Mouse (Mus musculus) CH12.LX (cell line): ENCODE measurements around the gene Cwc22. TPM values are rescaled to one million over a fixed set of nuclear protein-coding genes. Genes with fewer than 3 reads are reported as not detected.

ENCODE experiments used
- DNase-seq: peaks from one replicate; pipeline ENCODE4 v3.0.0-alpha.2; 2013; ENCODE audit errors: extremely low read depth
- H3K27ac ChIP-seq: 2 replicates; pipeline ENCODE4 v1.5.1; 2012; ENCODE audit warnings: low read depth, mild to moderate bottlenecking, control low read depth, moderate library complexity; ENCODE audit not compliant: insufficient read depth
- H3K27me3 ChIP-seq: replicated peaks from 2 replicates; pipeline ENCODE3; 2012; ENCODE audit warnings: inconsistent platforms
- H3K36me3 ChIP-seq, 2 experiments: replicated peaks in 1 of 2; 2 replicates each; pipeline versions ENCODE3 to v1.6.1; 2012; ENCODE audit warnings: inconsistent platforms in 1 of 2, low read length in 1 of 2, mild to moderate bottlenecking in 1 of 2, mixed read lengths in 1 of 2, moderate library complexity in 1 of 2; ENCODE audit not compliant: control insufficient read depth in 1 of 2, insufficient read depth in 1 of 2
- H3K4me1 ChIP-seq, 2 experiments: 2 replicates each; pipeline ENCODE4 v1.6.1; 2012; ENCODE audit warnings: inconsistent platforms in 1 of 2, moderate library complexity in 1 of 2; ENCODE audit not compliant: insufficient read depth in 2 of 2, control insufficient read depth in 1 of 2
- H3K4me2 ChIP-seq: 2 replicates; pipeline ENCODE4 v1.6.1; 2012; ENCODE audit warnings: low read depth, mild to moderate bottlenecking, control low read depth; ENCODE audit not compliant: poor library complexity, insufficient read depth, severe bottlenecking
- H3K4me3 ChIP-seq, 3 experiments: fragments of 150-350 bp in 1 of 3; sonication (generic) in 1 of 3; replicated peaks in 1 of 3; 2 replicates each; pipeline versions ENCODE3 to v1.5.1; 2011 to 2012; ENCODE audit warnings: low read depth in 2 of 3, low read length in 2 of 3, mild to moderate bottlenecking in 2 of 3, moderate library complexity in 2 of 3, control low read depth in 1 of 3, improper control_type of control experiment in 1 of 3, inconsistent platforms in 1 of 3, mixed read lengths in 1 of 3; ENCODE audit not compliant: poor library complexity in 1 of 3
- H3K79me2 ChIP-seq: replicated peaks from 2 replicates; pipeline ENCODE4 v1.6.1; 2012; ENCODE audit warnings: mild to moderate bottlenecking, moderate library complexity; ENCODE audit not compliant: control insufficient read depth, poor library complexity, insufficient read depth, severe bottlenecking; ENCODE audit errors: extremely low read depth
- H3K9ac ChIP-seq: 2 replicates; pipeline ENCODE4 v1.6.1; 2012; ENCODE audit warnings: low read depth, mild to moderate bottlenecking, control low read depth, moderate library complexity; ENCODE audit not compliant: insufficient read depth
- H3K9me3 ChIP-seq: replicated peaks from 2 replicates; pipeline ENCODE3; 2012; ENCODE audit warnings: low read length, inconsistent platforms, mixed read lengths
- CTCF ChIP-seq, 2 experiments: IDR thresholded peaks in 1 of 2; conservative IDR thresholded peaks in 1 of 2; 2 replicates each; pipeline ENCODE4 v1.5.1; 2011 to 2012; ENCODE audit warnings: low read depth in 2 of 2, low read length in 2 of 2, improper control_type of control experiment in 1 of 2, inconsistent platforms in 1 of 2, mild to moderate bottlenecking in 1 of 2, moderate library complexity in 1 of 2
- E2F4 ChIP-seq: IDR thresholded peaks from 2 replicates; pipeline ENCODE4 v1.6.1; 2011; ENCODE audit warnings: low read depth, low read length, improper control_type of control experiment; ENCODE audit not compliant: insufficient replicate concordance
- ELF1 ChIP-seq: IDR thresholded peaks from 2 replicates; pipeline ENCODE4 v1.6.1; 2014; ENCODE audit warnings: low read depth, mild to moderate bottlenecking, inconsistent platforms, low read length, improper control_type of control experiment
- EP300 ChIP-seq: IDR thresholded peaks from 2 replicates; pipeline ENCODE4 v1.6.1; 2011; ENCODE audit warnings: low read length, improper control_type of control experiment
- GABPA ChIP-seq: IDR thresholded peaks from 2 replicates; pipeline ENCODE4 v1.6.1; 2012; ENCODE audit warnings: low read depth, low read length, improper control_type of control experiment, inconsistent platforms; ENCODE audit not compliant: insufficient replicate concordance
- HCFC1 ChIP-seq: IDR thresholded peaks from 2 replicates; pipeline ENCODE4 v1.6.1; 2012; ENCODE audit warnings: low read depth, mild to moderate bottlenecking, inconsistent platforms, low read length, improper control_type of control experiment
- IRF4 ChIP-seq: IDR thresholded peaks from 2 replicates; pipeline ENCODE4 v1.6.1; 2014; ENCODE audit warnings: low read depth, mild to moderate bottlenecking, inconsistent platforms, low read length, improper control_type of control experiment
- KAT2A ChIP-seq: IDR thresholded peaks from 2 replicates; pipeline ENCODE4 v1.6.1; 2012; ENCODE audit warnings: low read length, improper control_type of control experiment, inconsistent platforms; ENCODE audit not compliant: insufficient replicate concordance
- MAFK ChIP-seq: IDR thresholded peaks from 2 replicates; pipeline ENCODE4 v1.6.1; 2011; ENCODE audit warnings: low read length, improper control_type of control experiment; ENCODE audit not compliant: insufficient replicate concordance
- MAZ ChIP-seq: IDR thresholded peaks from 2 replicates; pipeline ENCODE4 v1.6.1; 2012; ENCODE audit warnings: low read depth, mild to moderate bottlenecking, inconsistent platforms, low read length, improper control_type of control experiment, moderate library complexity
- MEF2A ChIP-seq: IDR thresholded peaks from 2 replicates; pipeline ENCODE4 v1.6.1; 2014; ENCODE audit warnings: low read depth, mild to moderate bottlenecking, inconsistent platforms, low read length, improper control_type of control experiment, borderline replicate concordance
- MYC ChIP-seq: IDR thresholded peaks from 2 replicates; pipeline ENCODE4 v1.6.1; 2011; ENCODE audit warnings: low read depth, mild to moderate bottlenecking, improper control_type of control experiment, low read length
- NELFE ChIP-seq: IDR thresholded peaks from 2 replicates; pipeline ENCODE4 v1.6.1; 2011; ENCODE audit warnings: low read depth, low read length, improper control_type of control experiment
- POLR2A ChIP-seq: IDR thresholded peaks from 2 replicates; pipeline ENCODE4 v1.6.1; 2011; ENCODE audit warnings: low read depth, mild to moderate bottlenecking, improper control_type of control experiment, low read length
- POLR2AphosphoS2 ChIP-seq: IDR thresholded peaks from 2 replicates; pipeline ENCODE4 v1.6.1; 2011; ENCODE audit warnings: low read depth, low read length, improper control_type of control experiment
- RCOR1 ChIP-seq: conservative IDR thresholded peaks from 2 replicates; pipeline ENCODE4 v1.6.1; 2012; ENCODE audit warnings: low read depth, mild to moderate bottlenecking, inconsistent platforms, low read length, improper control_type of control experiment
- TBP ChIP-seq: conservative IDR thresholded peaks from 2 replicates; pipeline ENCODE4 v1.6.1; 2011; ENCODE audit warnings: low read depth, low read length, improper control_type of control experiment
- TCF12 ChIP-seq: IDR thresholded peaks from 2 replicates; pipeline ENCODE4 v1.6.1; 2014; ENCODE audit warnings: low read depth, mild to moderate bottlenecking, inconsistent platforms, low read length, improper control_type of control experiment
- ZC3H11A ChIP-seq: IDR thresholded peaks from 2 replicates; pipeline ENCODE4 v1.6.1; 2012; ENCODE audit warnings: low read depth, mild to moderate bottlenecking, inconsistent platforms, low read length, improper control_type of control experiment
- ZMIZ1 ChIP-seq: IDR thresholded peaks from 2 replicates; pipeline ENCODE4 v1.6.1; 2012; ENCODE audit warnings: low read depth, mild to moderate bottlenecking, inconsistent platforms, low read length, improper control_type of control experiment
- ZNF384 ChIP-seq: IDR thresholded peaks from 2 replicates; pipeline ENCODE4 v1.6.1; 2012; ENCODE audit warnings: low read depth, low read length, improper control_type of control experiment, inconsistent platforms
- dilution Hi-C: fragments of 300-500 bp; cut with MboI; formaldehyde crosslinking; loops from 2 replicates; pipeline ENCODE4 v1.14.3; 2020; ENCODE audit warnings: low sequenced_read_pairs; ENCODE audit not compliant: extremely low pct_unique_long_range_greater_than_20kb, extremely low pct_ligation_motif_present
- in situ Hi-C: fragments of 300-500 bp; cut with MboI; formaldehyde crosslinking; loops from 3 replicates; pipeline ENCODE4 v1.14.3; 2019; ENCODE audit warnings: low sequenced_read_pairs, low pct_ligation_motif_present, low pct_unique_long_range_greater_than_20kb, mixed read lengths
- polyA plus RNA-seq: library from polyadenylated mRNA; unstranded; fragments of >175 nt; gene quantifications from 2 replicates; pipeline ENCODE4 v1.2.1, GENCODE M21; 2012; ENCODE audit warnings: low read depth; ENCODE audit not compliant: insufficient read length
- total RNA-seq, 2 experiments: library from RNA; depleted of rRNA; stranded (reverse); fragments of 300-350 nt in 1 of 2; fragments of >200 nt in 1 of 2; gene quantifications; 2 replicates each; pipeline ENCODE4 v1.2.3; 2012 to 2014

Cwc22 gene
- total and polyA plus RNA-seq, 3 experiments = 51.3 to 74.5 (median 53.2) TPM

- in situ Hi-C loops (no loop called here), dilution Hi-C loops (no loop called here)
- Histone ChIP-seq H3K4me2 (no peak overlapping the region), H3K4me3 (no peak overlapping the region), H3K79me2 (no peaks in the 10 kb centered on the region), H3K36me3 (peaks cover 29 to 42% of the 10 kb centered on the region in 2 experiments), H3K9ac (no peak overlapping the region), H3K27ac (no peak overlapping the region), H3K9me3 (no peaks in the 10 kb centered on the region), H3K27me3 (no peaks in the 10 kb centered on the region), H3K4me1 (no peaks in the 10 kb centered on the region; a peak in 1 of 4 replicates)
- DNase-seq = no peak
- TF ChIP-seq TBP (no peak), NELFE (no peak), POLR2A (no peak), EP300 (no peak), MAZ (no peak)
These were observed 53.6 kb downstream of the Cwc22 start for GRCm38 (mm10) chr2:77892573-77892972.

DNA sequence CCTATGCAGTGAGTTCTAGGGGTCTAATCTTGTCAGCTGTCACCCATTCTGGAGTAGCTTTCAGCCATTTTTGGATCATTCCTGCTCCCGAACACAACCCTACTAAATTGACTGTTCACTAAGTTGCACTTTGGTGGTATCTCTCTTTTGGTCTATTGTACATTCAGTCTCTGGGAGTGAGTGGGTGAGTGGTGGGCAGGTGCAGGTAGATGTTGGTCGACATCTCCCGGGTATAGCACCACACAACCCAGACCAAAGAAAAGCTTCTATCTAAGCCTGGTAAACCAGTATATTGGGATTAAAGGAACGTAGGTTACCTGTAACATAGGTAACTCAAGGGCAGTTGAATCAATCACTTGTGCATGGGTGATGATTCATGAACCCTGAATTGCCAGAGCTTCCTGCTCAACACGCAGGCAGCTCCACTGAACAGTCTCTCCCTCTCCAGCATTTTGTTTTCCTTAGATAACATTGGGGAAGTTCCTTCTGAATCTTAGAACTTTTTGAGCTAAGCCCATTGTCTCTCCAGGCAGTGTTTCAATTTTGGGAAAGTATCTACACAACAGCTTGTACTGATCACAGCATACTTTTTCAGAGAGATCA lies 55.2 kb downstream of the Cwc22 start:
- dilution Hi-C loops = no loop called here
- no peak for DNase-seq
- Histone ChIP-seq H3K4me2 (no peak overlapping the region), H3K36me3 (peaks cover 20 to 28% of the 10 kb centered on the region in 2 experiments), H3K27ac (no peak overlapping the region), H3K27me3 (no peaks in the 10 kb centered on the region), H3K4me3 (no peak overlapping the region), H3K4me1 (no peaks in the 10 kb centered on the region), H3K79me2 (no peaks in the 10 kb centered on the region; the same call in 1 of the 2 replicates), H3K9ac (no peak overlapping the region), H3K9me3 (no peaks in the 10 kb centered on the region)
- TF ChIP-seq KAT2A = no peak
- no peak for TF ChIP-seq TCF12
- in situ Hi-C loops = no loop called here

GRCm38 (mm10) chr2:77889949-77890348 lies 56.2 kb downstream of the Cwc22 start:
- Histone ChIP-seq H3K4me1 (no peaks in the 10 kb centered on the region), H3K4me2 (no peak overlapping the region), H3K27me3 (no peaks in the 10 kb centered on the region), H3K9ac (no peak overlapping the region), H3K9me3 (no peaks in the 10 kb centered on the region), H3K4me3 (no peak overlapping the region), H3K79me2 (no peaks in the 10 kb centered on the region; the same call in 1 of the 2 replicates), H3K27ac (no peak overlapping the region), H3K36me3 (peaks cover 19 to 24% of the 10 kb centered on the region in 2 experiments)
- dilution Hi-C loops (no loop called here), in situ Hi-C loops (no loop called here)
- TF ChIP-seq ZC3H11A (no peak), POLR2AphosphoS2 (no peak), EP300 (no peak), ZNF384 (no peak), MYC (no peak), E2F4 (no peak), ZMIZ1 (no peak), ELF1 (no peak), MAFK (no peak), IRF4 (no peak), KAT2A (no peak), RCOR1 (no peak), HCFC1 (no peak), GABPA (no peak), MEF2A (no peak), CTCF (conservative IDR thresholded peaks at IDR 0.05 in 1 of 2, IDR thresholded peaks at IDR 0.05 in 1 of 2; ENCODE audit: low read depth in 2 of 2, low read length in 2 of 2) (no peak)
- DNase-seq = no peak
